Mouse (Mus musculus): ENCODE data around the gene Ankrd33b. TPM values are rescaled to one million over a fixed set of nuclear protein-coding genes. Genes with fewer than 3 reads are reported as not detected.

Gene Ankrd33b
- total RNA-seq, 2 experiments from 2014 or later: 5.5 to 5.8 TPM

DNA sequence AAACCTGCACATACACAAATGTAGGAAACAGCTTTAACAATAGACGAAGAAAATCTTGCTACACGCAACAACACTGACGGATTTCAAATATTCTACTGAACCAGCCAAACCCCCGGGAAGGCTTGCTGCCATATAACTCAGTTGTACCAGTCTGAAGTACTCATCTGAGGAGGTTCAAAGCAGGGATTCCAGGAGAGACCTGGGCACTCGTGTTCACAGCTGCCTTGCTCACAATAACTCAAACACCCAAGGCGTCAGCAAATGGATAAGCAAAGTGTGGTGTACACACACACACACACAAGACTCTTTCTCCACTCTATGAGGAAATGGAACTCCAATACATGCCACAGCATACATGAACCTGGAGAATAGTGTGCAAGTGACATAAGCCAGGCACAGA, 29.5 kb downstream of the Ankrd33b start:
- DNase-seq: no peak

DNA sequence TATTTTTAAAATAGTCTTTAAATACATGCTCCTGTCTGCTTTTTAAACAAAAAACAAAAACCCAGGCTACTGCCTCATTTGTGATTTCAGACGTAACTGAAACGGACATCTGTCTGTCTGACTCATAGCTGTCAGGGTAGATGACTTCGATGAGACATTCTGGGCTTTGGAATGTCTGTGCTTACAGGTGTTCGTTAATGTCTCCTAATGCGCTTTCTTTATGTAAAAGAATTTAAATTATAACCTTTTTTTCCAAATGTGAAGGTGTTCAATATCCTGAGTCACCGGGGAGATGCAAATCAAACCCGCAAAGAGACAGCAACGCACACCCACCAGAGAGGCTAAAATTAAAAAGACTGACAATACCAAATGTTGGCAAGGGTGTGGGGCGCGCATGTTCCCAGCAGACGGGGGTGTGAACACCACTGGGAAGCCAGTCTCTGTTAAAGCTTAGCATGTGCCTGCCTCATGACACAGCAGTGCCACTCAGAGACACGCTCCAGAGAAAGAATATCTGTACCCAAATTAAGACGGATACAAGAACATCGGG, 30.3 kb downstream of the Ankrd33b start:
- no peak for DNase-seq

DNA sequence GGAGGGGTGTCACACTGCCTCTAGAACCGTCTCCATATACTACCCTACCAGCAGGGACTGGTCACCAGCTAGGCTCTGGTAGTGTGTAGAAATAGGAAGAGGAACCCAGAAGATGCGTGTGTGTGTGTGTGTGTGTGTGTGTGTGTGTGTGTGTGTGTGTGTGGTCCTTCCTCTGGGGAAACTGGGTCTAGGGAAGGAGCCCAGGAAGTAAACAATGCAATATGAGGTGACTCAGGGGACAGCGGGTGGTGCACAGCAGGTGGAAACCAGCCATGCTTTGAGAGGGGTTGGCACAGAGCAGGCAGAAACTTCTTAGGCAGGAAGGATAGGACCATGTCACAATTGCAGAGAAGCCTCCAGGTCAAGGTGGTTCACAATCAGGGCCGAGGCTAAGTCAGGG, 30.8 kb downstream of the Ankrd33b start:
- no peak for DNase-seq

DNA sequence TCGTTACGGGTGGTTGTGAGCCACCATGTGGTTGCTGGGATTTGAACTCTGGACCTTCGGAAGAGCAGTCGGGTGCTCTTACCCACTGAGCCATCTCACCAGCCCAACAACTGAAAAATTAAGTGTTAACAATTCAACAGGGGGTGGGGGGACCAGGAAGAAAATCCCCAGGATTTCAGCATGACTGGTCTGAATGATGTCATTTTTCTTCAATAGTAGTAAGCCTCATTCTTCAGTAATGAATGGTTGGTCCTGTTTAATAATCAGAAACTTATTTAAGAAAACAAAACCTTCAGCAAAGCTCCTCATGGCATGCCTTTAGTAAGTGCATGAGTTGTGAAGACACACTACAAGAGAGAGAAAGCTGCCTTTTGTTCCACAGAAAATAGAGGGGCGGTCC, 32.7 kb downstream of the Ankrd33b start:
- DNase-seq: no peak

DNA sequence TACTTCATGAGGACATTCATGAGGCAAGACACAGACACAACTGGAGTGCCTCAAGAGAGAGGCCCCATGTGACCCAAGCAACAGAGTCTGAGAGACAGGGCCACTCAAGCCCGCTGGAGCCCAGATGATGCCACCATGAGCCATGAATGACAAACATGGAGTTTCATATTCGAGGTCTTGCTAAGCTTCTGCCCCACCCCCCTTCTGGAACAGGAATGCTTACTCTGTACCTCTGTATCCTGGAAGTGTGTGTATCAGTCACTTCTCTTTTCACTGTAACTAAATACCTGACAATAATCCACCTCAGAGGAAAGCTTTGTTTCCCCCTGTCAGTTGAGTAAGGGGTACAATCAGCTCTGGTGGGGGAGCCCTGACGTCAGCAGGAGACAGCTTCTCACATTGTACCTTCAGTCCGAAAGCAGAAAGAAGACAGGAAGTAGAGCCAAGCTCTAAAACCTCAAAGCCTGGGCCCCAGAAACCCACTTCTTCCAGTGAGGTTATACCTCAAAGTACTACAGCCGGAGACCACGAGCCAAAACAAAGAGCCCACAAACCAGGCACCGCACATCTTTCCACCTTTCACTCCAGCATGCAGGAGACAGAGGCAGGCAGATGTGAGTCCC, 34.9 kb downstream of the Ankrd33b start:
- DNase-seq: no peak

DNA sequence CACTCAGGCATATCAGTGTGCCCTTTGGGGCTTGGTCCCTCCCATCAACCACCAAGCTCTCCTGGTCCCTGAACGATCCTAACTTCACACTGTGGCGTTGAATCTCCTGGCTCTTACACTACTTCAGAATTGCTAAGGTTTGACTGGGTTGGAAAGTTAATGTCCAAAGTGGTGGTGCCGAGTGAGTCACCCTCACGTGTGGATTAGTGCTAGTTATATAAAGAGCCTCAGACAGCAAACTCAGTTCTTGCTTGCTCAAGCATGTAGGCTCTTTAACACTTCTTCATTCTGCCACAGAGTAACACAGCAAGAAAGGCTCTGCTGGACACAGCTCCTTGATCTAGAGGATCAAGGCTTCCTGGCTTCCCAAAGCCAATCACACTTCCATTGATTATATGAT, 35.8 kb downstream of the Ankrd33b start:
- DNase-seq: no peak

DNA sequence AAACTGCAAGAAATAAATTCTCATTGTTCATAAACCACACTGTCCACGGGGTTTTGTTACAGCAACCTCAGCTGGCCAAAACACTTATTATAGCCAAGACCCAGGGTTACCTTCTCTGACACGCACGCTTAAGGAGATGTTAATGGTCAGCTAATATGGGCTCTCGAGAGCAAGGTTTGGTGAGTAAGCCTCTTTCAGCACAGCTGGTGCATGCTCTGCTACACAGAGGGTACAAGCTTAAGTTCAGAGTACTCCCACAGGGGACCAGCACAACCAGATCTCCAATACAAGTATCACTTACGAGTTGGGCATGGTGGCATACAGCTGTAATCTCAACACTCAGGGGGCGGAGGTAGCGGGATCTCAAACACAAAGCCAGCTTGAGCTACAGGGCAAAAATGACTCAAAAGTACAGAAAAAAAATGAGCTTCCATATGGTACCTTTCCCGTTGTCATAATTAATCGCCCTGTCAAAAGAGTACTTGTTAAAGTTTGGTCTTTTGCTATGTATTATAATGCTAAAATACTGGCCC, 39.4 kb downstream of the Ankrd33b start:
- no peak for DNase-seq

DNA sequence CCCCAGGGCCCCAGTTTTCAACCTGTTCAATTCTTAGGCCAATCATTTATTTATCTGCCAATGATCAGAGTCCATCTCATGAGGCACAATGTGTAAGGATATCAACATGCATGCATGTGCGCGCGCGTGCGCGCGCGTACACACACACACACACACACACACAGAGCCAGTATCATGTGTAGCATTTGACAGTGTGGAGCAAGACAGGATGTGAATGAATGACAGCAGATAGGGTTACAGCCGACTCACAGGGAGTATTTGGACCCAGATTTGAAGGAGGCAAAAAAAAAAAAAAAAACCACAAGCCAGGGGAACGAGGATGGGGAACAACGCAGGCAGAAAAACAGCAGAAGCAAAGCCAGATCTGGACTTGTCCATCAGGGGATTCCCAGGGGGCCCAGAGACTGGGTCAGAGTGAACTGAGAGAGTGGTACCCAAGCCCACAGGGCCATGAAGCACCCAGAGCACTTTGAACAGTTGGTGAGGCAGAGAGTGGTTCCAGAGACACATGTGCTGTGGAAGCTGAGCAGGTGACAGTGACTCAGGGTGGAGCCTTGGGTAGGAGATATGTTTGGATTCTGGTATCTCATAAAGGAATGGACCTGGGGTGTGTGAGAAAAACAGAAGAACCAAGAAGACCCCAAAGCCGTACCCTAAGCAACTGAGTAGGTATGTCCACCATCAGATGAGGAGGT, 41.7 kb downstream of the Ankrd33b start:
- DNase-seq: no peak

DNA sequence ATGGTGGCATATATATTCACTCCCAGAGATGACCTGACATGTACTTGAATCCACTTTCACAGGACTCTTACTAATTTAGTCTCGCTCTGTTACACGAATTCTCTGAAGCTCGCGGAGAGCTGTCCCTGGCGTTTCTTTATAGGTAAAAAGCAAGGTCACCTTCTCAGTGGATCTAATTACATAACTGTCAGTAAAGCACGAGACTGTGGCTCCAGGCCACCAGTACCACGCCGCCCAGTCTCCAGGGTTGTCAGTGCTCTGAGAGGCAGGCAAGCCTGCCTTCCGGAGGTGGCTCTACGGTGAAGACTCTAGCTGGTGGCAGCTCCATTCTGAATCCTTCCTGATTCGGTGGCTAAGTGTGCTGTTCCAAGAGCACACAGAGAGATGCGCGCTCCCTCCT, 43.0 kb downstream of the Ankrd33b start:
- no peak for DNase-seq

DNA sequence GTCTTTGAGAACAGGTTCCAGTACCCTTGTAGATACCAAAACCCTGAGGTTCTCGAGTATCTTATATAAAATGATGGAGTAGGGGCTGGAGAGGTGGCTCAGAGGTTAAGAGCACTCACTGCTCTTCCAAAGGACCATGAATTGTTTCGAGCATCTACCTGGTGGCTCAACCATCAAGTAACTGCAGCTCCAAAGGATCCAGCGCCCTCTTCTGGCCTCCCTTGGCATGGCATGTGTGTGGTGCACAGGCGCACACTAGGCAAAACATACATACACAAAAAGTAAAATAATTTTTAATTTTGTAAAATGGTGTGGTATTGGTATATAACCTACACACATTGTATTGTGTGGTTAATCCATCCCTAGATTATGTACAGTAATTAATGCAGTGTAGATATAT, 43.8 kb downstream of the Ankrd33b start:
- DNase-seq: no peak

DNA sequence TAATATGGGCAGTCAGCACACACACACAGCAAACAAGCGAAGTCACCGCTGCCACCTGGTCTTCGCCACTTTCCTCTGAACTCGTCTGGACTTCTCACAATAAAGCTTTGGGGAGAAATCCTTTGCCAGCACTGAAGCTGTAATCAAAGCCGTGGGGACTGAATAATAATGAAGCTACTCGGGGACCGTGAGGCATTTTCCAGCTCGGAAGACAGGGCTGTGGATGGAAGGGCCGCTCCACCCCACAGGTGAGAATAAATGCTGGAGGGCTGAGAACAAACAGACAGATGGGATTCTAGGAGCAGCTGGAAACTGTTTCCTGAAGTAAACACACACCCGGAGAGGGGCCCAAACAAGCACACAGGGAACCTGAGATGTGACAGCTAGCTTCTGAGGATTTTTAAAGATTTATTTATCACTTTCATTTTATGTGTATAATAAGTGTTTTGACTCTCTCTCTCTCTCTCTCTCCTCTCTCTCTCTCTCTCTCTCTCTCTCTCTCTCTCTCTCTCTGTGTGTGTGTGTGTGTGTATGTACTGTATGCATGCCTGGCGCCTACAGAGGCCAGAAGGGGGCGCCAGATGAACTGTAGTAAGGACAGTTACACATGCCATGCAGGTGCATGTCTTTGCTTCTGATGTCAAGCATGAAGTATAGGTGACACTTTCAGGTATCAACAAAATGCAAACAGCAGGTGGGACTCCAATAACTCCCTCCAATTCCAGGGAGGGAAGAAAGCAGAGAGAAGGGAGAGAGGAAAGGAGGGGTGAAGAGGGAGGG, 46.7 kb downstream of the Ankrd33b start:
- no peak for DNase-seq

DNA sequence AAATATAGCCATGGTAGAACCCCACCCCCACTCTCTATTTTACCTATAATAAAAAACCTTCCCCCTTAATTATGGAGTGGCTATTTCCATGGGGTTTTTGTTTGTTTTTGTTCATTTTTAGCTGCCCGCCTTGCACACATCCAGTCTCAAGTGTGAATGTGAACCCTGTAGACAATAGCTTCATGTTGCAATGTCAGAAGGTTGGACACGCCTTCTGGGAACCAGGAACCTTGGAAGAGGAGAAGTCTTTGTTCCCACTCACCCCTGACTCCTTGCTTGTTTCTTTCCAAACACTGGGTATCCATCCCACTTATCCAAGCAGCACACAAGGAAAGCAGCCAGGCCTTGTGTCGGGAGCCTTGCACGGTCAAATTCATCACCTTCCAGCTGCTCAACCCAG, 48.5 kb downstream of the Ankrd33b start:
- no peak for DNase-seq

DNA sequence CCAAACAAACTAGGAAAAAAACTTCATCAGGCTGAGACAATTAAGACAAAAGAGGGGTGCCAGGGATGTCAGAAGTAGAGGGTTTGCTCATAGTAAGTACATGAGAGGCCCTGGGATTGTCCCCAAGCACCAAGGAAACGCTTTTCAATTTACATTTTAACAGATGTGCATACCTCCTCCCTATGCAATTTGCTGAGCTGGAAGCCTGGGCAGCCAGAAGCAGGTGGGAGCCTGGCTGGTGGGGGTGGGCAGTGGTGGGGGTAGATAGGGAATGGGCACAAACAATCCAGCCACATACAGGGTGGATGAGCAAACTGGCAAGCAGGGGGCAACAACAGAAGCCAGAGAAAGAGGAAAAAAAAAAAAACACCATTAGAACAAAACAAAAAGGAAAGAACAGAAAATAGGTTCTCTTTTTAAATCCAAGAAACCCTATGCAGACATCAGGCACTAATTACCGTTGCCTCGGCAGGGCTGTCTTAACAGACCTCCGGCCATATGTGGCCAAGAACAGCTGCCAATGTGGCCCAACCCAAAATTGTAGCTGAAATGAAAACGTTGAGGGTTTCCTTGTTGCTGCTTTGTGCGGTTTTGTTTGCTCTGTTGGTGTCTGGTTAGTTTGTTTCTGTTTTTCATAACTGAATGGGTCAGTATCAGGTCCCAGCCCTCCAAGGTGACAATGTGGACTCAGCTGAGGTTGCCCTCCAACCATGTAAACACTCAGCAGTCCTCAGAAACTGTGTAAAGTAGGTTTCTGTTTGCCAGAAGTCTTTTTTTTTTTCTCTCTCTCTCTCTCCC, 49.2 kb downstream of the Ankrd33b start:
- no peak for DNase-seq

DNA sequence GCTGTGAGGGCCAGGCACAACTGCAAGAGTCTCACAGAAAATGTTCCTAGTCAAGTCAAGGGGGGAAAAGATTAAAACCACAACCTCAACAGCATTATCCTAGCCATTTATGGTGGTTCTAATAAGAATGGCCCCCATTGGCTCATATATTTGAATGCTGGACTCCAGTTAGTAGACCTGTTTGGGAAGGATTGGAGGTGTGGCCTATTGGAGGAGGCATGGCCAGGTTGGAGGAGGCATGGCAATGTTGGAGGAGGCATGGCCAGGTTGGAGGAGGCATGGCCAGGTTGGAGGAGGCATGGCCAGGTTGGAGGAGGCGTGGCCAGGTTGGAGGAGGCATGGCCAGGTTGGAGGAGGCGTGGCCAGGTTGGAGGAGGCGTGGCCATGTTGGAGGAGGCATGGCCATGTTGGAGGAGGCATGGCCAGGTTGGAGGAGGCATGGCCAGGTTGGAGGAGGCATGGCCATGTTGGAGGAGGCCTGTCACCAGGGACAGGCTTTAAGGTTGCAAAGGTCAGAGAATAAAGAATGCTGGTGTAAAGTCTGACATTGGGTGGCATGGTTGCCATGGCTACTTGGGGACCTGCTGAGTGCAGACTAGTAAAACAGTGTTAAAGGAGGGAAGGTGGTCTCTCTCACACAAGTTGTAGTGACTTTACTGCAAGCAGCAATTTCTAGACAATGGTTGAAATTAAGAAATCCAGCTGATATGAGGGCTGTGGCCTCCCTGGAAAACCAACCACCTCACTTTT, 50.3 kb downstream of the Ankrd33b start:
- no peak for DNase-seq

DNA sequence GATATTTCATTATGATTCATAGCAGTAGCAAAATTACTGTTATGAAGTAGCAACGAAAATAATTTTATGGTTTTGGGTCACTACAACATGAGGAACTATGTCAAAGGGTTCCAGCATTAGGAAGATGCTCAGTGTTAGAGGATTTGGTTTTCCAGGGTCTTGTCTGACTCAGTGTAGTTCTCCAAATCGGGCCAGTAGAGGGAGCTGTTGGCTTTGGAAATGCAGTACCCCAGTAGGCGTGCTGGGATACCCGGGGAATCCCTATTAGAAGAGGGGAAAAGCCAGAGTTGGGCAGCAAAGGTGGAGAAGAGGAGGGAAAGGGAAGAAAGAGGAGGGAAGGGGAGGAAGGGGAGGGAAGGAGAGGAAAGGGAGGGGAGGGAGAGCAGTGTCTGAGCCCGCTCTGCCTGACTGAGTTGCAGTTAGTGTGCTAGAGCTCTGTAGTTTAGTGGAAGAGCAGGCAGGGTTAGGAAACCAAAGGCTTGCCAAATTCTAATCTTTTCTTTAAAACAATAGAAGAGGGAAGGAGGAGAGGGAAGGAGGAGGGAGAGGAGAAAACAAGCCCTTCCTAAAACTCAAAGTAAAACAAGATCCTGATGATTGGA, 51.8 kb downstream of the Ankrd33b start:
- DNase-seq: peak; percentile 80

DNA sequence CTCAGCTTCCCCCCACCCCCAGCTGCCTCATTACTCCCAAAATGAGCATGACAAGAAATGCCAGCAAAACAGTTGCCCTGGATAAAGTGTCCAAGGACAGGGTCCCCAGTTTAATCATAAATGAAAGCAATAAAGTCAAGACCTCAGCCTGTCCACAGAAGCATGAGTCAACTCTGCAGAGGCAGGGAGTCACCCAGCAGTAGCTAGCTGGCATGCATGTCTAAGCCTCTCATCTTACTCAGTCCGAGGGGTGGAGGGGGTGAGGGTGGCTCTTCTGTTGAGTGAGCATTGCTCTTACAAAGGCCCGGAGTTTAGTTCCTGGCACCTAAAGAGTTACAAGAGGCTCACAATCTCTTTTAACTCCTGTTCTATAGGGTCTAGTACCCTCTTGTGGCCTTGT, 55.5 kb downstream of the Ankrd33b start:
- no peak for DNase-seq

DNA sequence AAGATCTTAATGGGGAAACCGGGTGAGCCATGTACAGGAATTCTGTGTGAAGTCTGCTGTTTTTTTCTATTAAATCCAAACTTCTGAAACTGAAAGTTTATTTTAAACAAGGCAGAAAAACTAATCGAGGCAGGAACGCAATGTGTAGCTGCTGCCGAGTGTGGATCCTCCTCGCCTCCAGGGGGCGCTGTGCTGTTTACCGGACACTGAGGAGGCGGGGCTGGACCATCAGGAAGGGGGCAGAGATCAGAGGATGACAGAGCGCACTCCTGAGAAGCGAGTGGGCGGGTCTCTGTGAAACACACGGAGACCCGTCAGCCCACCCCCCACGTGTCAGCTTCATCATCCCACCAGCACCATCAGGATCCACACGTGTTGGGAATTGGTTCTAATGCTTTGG, 58.0 kb downstream of the Ankrd33b start:
- DNase-seq: no peak

DNA sequence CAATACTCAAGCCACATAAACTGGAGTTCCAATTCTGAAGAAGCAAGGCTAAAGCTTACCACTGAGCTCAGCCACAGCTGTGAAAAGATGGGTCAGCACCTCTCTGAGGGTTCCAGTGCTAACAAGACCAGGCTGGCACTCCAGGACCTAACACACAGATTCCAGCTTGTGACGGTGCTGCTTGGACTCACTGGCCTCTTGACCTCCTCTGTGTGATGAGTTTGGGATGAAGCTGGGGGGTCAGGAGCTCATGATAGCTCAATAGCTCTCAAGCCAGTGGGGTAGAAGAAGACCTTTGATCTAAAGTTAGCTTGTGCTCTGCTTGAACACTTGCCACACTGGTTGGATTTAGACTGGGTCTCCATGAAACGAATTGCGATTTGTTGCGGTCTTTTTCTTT, 60.8 kb downstream of the Ankrd33b start:
- no peak for DNase-seq

DNA sequence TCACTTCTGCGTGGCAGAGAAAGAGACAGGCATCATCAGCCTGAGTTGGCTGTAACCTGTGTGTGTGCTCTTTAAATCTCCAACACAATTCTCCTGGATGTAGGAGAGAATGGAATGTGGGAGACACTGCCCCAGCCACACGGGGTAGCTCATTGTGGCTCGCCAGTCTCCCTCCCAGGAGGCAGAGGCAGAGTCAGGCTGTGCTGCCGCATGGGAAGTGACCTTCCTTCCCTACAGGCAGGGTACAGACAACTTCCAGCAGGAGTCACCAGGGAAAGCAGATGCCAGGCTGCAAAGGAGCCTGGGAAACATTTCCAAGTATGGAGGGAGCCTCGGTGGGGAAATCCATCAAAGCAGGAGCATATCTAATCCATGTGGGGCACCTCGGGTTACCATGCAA, 62.3 kb downstream of the Ankrd33b start:
- DNase-seq: no peak

DNA sequence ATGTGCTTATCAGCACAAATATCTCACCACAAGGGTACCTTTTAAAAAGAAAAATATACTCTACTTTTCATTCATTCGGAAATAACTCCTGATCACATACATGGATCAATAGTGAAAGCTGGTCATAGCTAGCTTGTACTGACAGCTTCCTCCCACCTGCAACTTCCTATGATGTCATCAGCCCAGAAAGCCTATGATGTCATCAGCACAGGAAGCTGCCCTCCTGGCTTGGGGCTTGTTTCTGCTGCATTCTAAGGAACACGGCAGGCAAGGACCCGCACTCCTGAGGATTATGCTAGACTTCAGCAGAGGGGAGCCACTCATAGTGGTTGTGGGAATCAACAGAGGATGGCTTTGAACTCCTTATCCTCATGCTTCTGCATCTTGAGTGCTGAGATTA, 63.2 kb downstream of the Ankrd33b start:
- no peak for DNase-seq
